Mouse (Mus musculus) heart, adult 2 months (tissue): ENCODE results near the gene Pacsin2.

ENCODE experiments used
- CTCF ChIP-seq: fragments of 200-600 bp; IDR thresholded peaks from 2 replicates; pipeline ENCODE4 v1.8.1; 2022; ENCODE audit warnings: antibody characterized with exemption, mild to moderate bottlenecking, moderate library complexity
- EP300 ChIP-seq: fragments of 200-500 bp; IDR thresholded peaks from 2 replicates; pipeline ENCODE4 v1.6.1; 2011; ENCODE audit warnings: low read depth, low read length, control low read depth; ENCODE audit not compliant: insufficient read depth
- POLR2A ChIP-seq: fragments of 200-500 bp; IDR thresholded peaks from 2 replicates; pipeline ENCODE4 v1.6.1; 2011; ENCODE audit warnings: mild to moderate bottlenecking, low read depth, low read length, control low read depth; ENCODE audit not compliant: insufficient read depth

DNA sequence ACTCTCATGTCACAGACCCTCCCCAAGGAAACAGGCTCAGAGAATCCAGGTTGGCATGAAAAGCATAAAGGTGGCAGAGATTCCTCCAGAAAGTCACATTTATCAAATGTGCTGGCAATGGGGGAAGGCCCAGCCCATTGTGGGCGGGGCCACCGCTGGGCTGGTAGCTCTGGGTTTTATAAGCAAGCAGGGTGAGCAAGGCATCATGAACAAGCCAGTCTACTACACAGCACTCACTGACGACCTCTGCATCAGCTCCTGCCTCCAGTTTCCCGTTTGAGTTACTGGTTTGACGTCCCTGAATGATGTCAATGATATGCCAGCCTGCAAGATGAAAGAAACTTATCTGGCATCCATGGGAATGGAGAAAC lies 10.0 kb upstream of the Pacsin2 start:
- no peak for TF ChIP-seq EP300
- TF ChIP-seq CTCF: no peak
- no peak for TF ChIP-seq POLR2A
